Mouse (Mus musculus): ENCODE measurements around the gene Elfn1. TPM values are rescaled to one million over a fixed set of nuclear protein-coding genes. Genes with fewer than 3 reads are reported as not detected.

Elfn1 gene
- polyA plus RNA-seq, 1 experiment from 2014 or later, result 0.24 TPM

DNA sequence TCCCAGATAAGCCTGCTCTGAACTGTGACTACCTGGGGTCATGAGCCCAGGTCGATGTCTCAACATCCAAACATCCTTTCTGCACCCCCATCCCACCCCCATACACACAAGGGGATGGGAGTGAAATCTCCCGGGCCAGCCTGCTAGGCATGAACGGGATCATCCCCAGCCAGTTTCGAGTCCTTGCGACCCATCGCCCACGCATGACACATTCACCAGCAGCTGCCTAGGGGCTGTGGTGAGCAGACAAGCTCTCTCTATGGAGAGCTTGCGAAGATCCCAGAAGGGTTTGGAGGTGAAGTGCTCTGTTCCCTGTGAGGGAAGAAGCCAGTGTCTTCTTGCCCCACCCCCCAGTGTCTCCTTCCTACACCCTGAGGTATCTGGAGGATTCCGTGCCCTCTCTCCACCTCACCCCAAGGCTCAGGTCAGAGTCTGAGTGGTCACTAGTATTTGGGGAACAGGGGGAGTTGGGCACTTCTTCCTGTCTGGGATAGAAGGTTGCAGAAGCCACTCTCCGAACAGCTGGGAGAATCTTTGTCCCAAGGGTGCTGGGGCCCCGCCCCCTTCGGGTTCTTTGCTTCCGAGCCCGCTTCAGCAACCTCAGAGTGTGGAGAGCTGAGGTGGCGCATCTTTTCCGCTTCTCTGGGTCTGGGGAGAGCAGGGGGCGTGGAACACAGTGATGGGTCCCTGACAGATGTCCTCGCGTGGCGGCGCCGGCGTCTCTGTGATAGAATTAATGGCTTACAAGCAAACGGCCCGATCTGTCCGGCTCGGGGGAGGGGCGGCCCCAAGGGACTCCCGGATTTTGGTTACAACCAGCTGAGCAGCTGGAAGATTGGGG lies 2.2 kb downstream of the Elfn1 start:
- no peaks in the 10 kb centered on the region for H3K9me3 ChIP-seq (ENCODE audit: low read length)
- no peaks in the 10 kb centered on the region for H3K36me3 ChIP-seq (ENCODE audit: insufficient read depth, low read length)
- whole genome bisulfite sequencing, result under 1% methylated on average over 29 of the region's 29 CpGs
- peaks cover 46% of the 10 kb centered on the region for H3K4me1 ChIP-seq (ENCODE audit: insufficient read depth, low read length)
- peak overlapping the region; percentile 25 for H3K4me3 ChIP-seq (ENCODE audit: low read length)
- ATAC-seq (ENCODE audit: low FRiP score, low TSS enrichment), result no peak
- no peak overlapping the region for H3K9ac ChIP-seq (replicated peaks; ENCODE audit: low read length)
- peaks cover 95% of the 10 kb centered on the region for H3K27me3 ChIP-seq (ENCODE audit: insufficient read depth, low read length)
- H3K27ac ChIP-seq (ENCODE audit: low read length), result no peak overlapping the region
- peak overlapping the region; percentile 39 for H3K4me2 ChIP-seq (replicated peaks; ENCODE audit: low read depth, low read length)

DNA sequence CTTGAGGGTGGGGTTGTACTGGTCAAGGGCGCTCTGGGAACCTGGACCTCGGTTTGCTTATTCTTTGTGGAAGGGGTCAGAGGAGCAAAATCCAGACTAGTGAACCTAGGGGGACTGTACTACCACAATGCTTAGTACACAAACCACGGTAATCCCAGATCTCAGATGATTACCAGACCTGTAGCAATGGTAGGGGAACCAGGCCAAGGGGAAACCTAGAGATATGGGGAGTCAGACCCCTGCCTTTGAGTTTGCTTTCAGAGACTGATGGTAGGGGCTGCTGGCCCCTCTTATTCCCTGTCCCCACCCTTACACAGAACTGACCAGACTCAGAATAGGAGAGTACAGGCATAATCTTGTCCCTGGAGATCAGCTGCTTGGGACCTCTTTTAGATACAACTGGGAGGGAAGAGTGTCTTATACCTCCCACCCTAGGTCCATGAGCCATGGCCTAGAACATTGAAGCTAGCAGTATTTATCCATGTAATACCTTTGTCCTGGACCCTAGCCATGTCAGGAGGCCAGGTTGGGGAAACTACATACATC lies 3.1 kb downstream of the Elfn1 start:
- no peaks in the 10 kb centered on the region for H3K36me3 ChIP-seq (ENCODE audit: insufficient read depth, low read length)
- H3K9ac ChIP-seq (replicated peaks; ENCODE audit: low read length), result no peak overlapping the region
- no peak overlapping the region for H3K4me2 ChIP-seq (replicated peaks; ENCODE audit: low read depth, low read length)
- H3K4me1 ChIP-seq (ENCODE audit: insufficient read depth, low read length), result peaks cover 46% of the 10 kb centered on the region
- H3K4me3 ChIP-seq (ENCODE audit: low read length), result no peak overlapping the region
- peaks cover 98% of the 10 kb centered on the region for H3K27me3 ChIP-seq (ENCODE audit: insufficient read depth, low read length)
- no peak for ATAC-seq (ENCODE audit: low FRiP score, low TSS enrichment)
- no peak overlapping the region for H3K27ac ChIP-seq (ENCODE audit: low read length)
- H3K9me3 ChIP-seq (ENCODE audit: low read length), result no peaks in the 10 kb centered on the region
- 18% methylated on average over 3 of the region's 3 CpGs for WGBS

GRCm38 (mm10) chr5:139911506-139911905 lies 3.8 kb downstream of the Elfn1 start:
- no peaks in the 10 kb centered on the region for H3K36me3 ChIP-seq (ENCODE audit: insufficient read depth, low read length)
- H3K4me3 ChIP-seq (ENCODE audit: low read length), result peak overlapping the region; percentile 55; the same call in 1 of the 2 replicates
- no peaks in the 10 kb centered on the region for H3K9me3 ChIP-seq (ENCODE audit: low read length)
- no peak for ATAC-seq (ENCODE audit: low FRiP score, low TSS enrichment)
- H3K27ac ChIP-seq (ENCODE audit: low read length), result no peak overlapping the region
- no peak overlapping the region for H3K9ac ChIP-seq (replicated peaks; ENCODE audit: low read length)
- H3K4me2 ChIP-seq (replicated peaks; ENCODE audit: low read depth, low read length), result no peak overlapping the region
- WGBS, result 3% methylated on average over 19 of the region's 19 CpGs
- H3K27me3 ChIP-seq (ENCODE audit: insufficient read depth, low read length), result peaks cover 92% of the 10 kb centered on the region
- peaks cover 46% of the 10 kb centered on the region for H3K4me1 ChIP-seq (ENCODE audit: insufficient read depth, low read length)

DNA sequence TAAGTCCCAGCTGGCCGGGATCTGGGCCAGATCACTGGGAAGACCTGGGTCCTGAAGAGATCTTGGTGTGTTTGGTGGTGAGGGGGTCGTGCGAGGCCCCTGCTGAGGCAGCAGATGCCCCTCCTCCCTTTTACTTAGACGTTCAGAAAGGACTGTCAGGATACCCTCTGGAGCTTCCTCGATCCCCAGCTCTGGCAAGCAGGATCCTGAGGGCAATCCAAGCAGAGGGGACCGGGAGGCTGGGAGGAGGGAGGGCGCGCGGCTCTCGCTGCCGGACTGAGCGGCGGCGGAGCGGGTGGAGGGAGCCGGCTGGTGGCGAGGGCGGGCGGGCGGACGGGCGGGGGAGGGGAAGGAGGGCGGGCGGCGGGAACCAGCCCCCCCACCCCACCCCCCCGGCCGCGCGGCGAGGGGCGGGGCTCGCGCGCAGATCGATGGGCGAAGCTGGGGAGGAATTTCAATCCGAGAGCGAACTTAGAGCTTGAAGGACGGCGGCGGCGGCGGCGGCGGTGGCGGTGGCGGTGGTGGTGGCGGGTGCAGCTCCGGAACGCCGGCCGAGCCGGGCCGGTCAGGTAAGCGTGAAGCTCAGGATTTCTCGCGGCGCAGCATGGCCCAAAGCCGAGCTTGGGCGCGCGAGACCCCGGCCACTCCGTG lies 4.5 kb downstream of the Elfn1 start:
- WGBS, result 0% methylated on average over 12 of the region's 64 CpGs
- peak overlapping the region; percentile 91 for H3K4me2 ChIP-seq (replicated peaks; ENCODE audit: low read depth, low read length)
- peak overlapping the region; percentile 55 for H3K4me3 ChIP-seq (ENCODE audit: low read length)
- no peaks in the 10 kb centered on the region for H3K36me3 ChIP-seq (ENCODE audit: insufficient read depth, low read length)
- no peak overlapping the region for H3K27ac ChIP-seq (ENCODE audit: low read length)
- peak overlapping the region; percentile 66 for H3K9ac ChIP-seq (replicated peaks; ENCODE audit: low read length)
- H3K27me3 ChIP-seq (ENCODE audit: insufficient read depth, low read length), result peaks cover 84% of the 10 kb centered on the region
- no peaks in the 10 kb centered on the region for H3K9me3 ChIP-seq (ENCODE audit: low read length)
- peaks cover 44% of the 10 kb centered on the region for H3K4me1 ChIP-seq (ENCODE audit: insufficient read depth, low read length)
- no peak for ATAC-seq (ENCODE audit: low FRiP score, low TSS enrichment)

DNA sequence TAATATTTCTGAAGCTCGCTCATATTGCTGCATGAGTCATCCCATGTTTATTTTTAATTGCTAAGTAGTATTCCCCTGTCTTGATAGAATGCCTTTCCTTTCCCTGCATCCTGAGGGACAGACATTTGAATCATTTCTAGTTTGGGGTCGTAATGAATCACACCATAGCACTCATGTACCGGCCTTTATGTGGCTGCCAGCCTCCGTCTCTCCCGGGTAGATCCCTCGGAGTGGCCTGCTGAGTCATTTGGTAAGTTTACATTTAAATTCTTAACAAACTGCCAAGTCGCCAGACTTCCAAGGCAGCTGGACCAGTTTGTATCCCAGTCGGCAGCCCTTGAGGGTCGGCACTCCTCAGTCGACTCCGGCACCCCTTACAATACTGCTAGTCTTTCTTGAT lies 13.9 kb downstream of the Elfn1 start:
- H3K4me2 ChIP-seq (replicated peaks; ENCODE audit: low read depth, low read length), result no peak overlapping the region
- H3K4me3 ChIP-seq (ENCODE audit: low read length), result no peak overlapping the region
- H3K36me3 ChIP-seq (ENCODE audit: insufficient read depth, low read length), result no peaks in the 10 kb centered on the region
- no peak for ATAC-seq (ENCODE audit: low FRiP score, low TSS enrichment)
- 0 out of 2 replicates have a peak, but pooled peaks cover 4% of the 10 kb centered on the region for H3K9me3 ChIP-seq (ENCODE audit: low read length)
- no peak overlapping the region for H3K9ac ChIP-seq (replicated peaks; ENCODE audit: low read length)
- H3K4me1 ChIP-seq (ENCODE audit: insufficient read depth, low read length), result no peaks in the 10 kb centered on the region
- WGBS, result 74% methylated on average over 11 of the region's 11 CpGs
- no peak overlapping the region for H3K27ac ChIP-seq (ENCODE audit: low read length)
- H3K27me3 ChIP-seq (ENCODE audit: insufficient read depth, low read length), result peaks cover 8% of the 10 kb centered on the region

GRCm38 (mm10) chr5:139923867-139924266 lies 16.1 kb downstream of the Elfn1 start:
- no peak for ATAC-seq (ENCODE audit: low FRiP score, low TSS enrichment)
- H3K27me3 ChIP-seq (ENCODE audit: insufficient read depth, low read length), result no peaks in the 10 kb centered on the region
- H3K27ac ChIP-seq (ENCODE audit: low read length), result no peak overlapping the region
- no peaks in the 10 kb centered on the region for H3K4me1 ChIP-seq (ENCODE audit: insufficient read depth, low read length)
- H3K9ac ChIP-seq (replicated peaks; ENCODE audit: low read length), result no peak overlapping the region
- H3K4me3 ChIP-seq (ENCODE audit: low read length), result no peak overlapping the region
- 93% methylated on average over 8 of the region's 8 CpGs for WGBS
- H3K4me2 ChIP-seq (replicated peaks; ENCODE audit: low read depth, low read length), result no peak overlapping the region
- no peaks in the 10 kb centered on the region for H3K36me3 ChIP-seq (ENCODE audit: insufficient read depth, low read length)
- 0 out of 2 replicates have a peak, but pooled peaks cover 4% of the 10 kb centered on the region for H3K9me3 ChIP-seq (ENCODE audit: low read length)

DNA sequence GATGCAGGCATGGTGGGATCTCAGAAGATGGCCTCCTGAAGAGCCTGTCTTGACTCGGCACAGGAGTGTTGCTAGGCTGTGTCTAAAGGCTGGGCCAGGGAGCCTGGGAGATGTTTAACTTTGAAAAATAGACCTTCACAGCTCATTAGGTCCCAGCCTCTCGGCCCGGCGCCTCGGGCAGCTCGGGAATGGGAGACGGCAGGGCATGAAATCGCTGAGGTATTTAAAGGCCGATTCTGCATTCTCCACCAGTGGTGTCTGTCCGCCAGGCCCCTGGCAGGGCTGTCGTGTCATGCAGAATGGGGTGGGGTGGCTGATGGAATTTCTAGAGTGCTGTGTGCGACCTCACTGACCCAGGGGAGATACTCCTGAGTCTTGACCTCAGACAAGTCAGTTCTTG lies 22.4 kb downstream of the Elfn1 start:
- ATAC-seq (ENCODE audit: low FRiP score, low TSS enrichment), result peak; percentile 52
- WGBS, result 41% methylated on average over 12 of the region's 12 CpGs
- Histone ChIP-seq H3K4me1 (ENCODE audit: insufficient read depth, low read length) (peaks cover 30% of the 10 kb centered on the region), H3K4me2 (replicated peaks; ENCODE audit: low read depth, low read length) (no peak overlapping the region), H3K9ac (replicated peaks; ENCODE audit: low read length) (no peak overlapping the region), H3K27me3 (ENCODE audit: insufficient read depth, low read length) (no peaks in the 10 kb centered on the region; the same call in 1 of the 2 replicates), H3K27ac (ENCODE audit: low read length) (peak overlapping the region; percentile 26), H3K4me3 (ENCODE audit: low read length) (no peak overlapping the region), H3K36me3 (ENCODE audit: insufficient read depth, low read length) (no peaks in the 10 kb centered on the region), H3K9me3 (ENCODE audit: low read length) (no peaks in the 10 kb centered on the region)

DNA sequence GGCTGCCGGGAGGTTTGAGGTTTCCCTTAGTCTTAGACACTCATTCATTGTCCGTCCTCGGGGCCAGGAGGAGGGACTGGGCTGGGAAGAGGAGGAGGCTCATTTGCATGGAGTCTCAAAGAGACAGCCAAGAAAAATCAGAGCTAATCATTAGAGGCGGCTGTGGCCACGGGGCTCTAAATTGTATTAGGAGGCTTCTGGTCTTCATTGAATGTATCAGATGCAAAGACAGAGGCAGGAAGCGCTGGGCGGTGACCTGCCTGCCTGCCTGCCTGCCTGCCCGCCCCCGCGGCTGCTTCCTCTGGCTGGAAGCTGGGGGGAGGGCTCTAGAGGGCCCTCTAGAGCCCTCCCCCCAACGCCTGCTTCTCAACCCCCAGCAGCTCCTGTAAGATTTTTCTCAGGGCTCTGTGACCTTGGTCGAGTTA lies 23.2 kb downstream of the Elfn1 start:
- Histone ChIP-seq H3K4me3 (ENCODE audit: low read length) (peak overlapping the region; percentile 14; the same call in 1 of the 2 replicates), H3K9ac (replicated peaks; ENCODE audit: low read length) (no peak overlapping the region), H3K27ac (ENCODE audit: low read length) (peak overlapping the region; percentile 26; the same call in 1 of the 2 replicates), H3K36me3 (ENCODE audit: insufficient read depth, low read length) (no peaks in the 10 kb centered on the region), H3K4me2 (replicated peaks; ENCODE audit: low read depth, low read length) (peak overlapping the region; percentile 39), H3K9me3 (ENCODE audit: low read length) (no peaks in the 10 kb centered on the region), H3K4me1 (ENCODE audit: insufficient read depth, low read length) (peaks cover 30% of the 10 kb centered on the region), H3K27me3 (ENCODE audit: insufficient read depth, low read length) (no peaks in the 10 kb centered on the region; the same call in 1 of the 2 replicates)
- under 1% methylated on average over 12 of the region's 12 CpGs for WGBS
- ATAC-seq (ENCODE audit: low FRiP score, low TSS enrichment), result peak; percentile 64

- Histone ChIP-seq H3K27me3 (ENCODE audit: insufficient read depth, low read length) (no peaks in the 10 kb centered on the region; the same call in 1 of the 2 replicates), H3K27ac (ENCODE audit: low read length) (0 out of 2 replicates have a peak overlapping the region, but pooled peaks have one; percentile 23), H3K4me2 (replicated peaks; ENCODE audit: low read depth, low read length) (no peak overlapping the region), H3K4me3 (ENCODE audit: low read length) (no peak overlapping the region), H3K36me3 (ENCODE audit: insufficient read depth, low read length) (no peaks in the 10 kb centered on the region), H3K9ac (replicated peaks; ENCODE audit: low read length) (no peak overlapping the region), H3K9me3 (ENCODE audit: low read length) (no peaks in the 10 kb centered on the region), H3K4me1 (ENCODE audit: insufficient read depth, low read length) (peaks cover 35% of the 10 kb centered on the region)
- 28% methylated on average over 15 of the region's 15 CpGs for WGBS
- ATAC-seq (ENCODE audit: low FRiP score, low TSS enrichment), result peak; percentile 39
Measured at GRCm38 (mm10) chr5:139931947-139932540, 24.3 kb downstream of the Elfn1 start.
